Mouse (Mus musculus) testis, adult 2 months (tissue): ENCODE measurements around the gene Shroom1. TPM values are rescaled to one million over a fixed set of nuclear protein-coding genes. Genes with fewer than 3 reads are reported as not detected.

Experiments
- H3K27ac ChIP-seq: fragments of 200-500 bp; 2 replicates; pipeline ENCODE4 v1.5.1; 2012; ENCODE audit warnings: low read depth, low read length; ENCODE audit not compliant: control insufficient read depth, insufficient read depth
- H3K27me3 ChIP-seq: fragments of 200-500 bp; 2 replicates; pipeline ENCODE4 v1.6.1; 2012; ENCODE audit warnings: mild to moderate bottlenecking, low read length, moderate library complexity; ENCODE audit not compliant: control insufficient read depth, insufficient read depth
- H3K36me3 ChIP-seq: fragments of 200-500 bp; 2 replicates; pipeline ENCODE4 v1.6.1; 2012; ENCODE audit warnings: mild to moderate bottlenecking, low read length; ENCODE audit not compliant: control insufficient read depth, insufficient read depth
- H3K4me1 ChIP-seq: fragments of 200-500 bp; 2 replicates; pipeline ENCODE4 v1.6.1; 2012; ENCODE audit warnings: low read length; ENCODE audit not compliant: control insufficient read depth, insufficient read depth
- H3K4me3 ChIP-seq: fragments of 200-500 bp; 2 replicates; pipeline ENCODE4 v1.5.1; 2012; ENCODE audit warnings: low read depth, mild to moderate bottlenecking, low read length, moderate library complexity, mixed read lengths; ENCODE audit not compliant: control insufficient read depth
- CTCF ChIP-seq: fragments of 200-500 bp; IDR thresholded peaks from 2 replicates; pipeline ENCODE4 v1.5.1; 2012; ENCODE audit warnings: low read depth, mild to moderate bottlenecking, inconsistent platforms, low read length, moderate library complexity; ENCODE audit not compliant: control insufficient read depth, insufficient read depth, insufficient replicate concordance
- POLR2A ChIP-seq: fragments of 200-500 bp; IDR thresholded peaks from 2 replicates; pipeline ENCODE4 v1.6.1; 2012; ENCODE audit warnings: low read depth, mild to moderate bottlenecking, inconsistent platforms, low read length, moderate library complexity; ENCODE audit not compliant: control insufficient read depth
- polyA plus RNA-seq: library from polyadenylated mRNA; depleted of rRNA; stranded (reverse); fragments of >200 nt; gene quantifications from 2 replicates; pipeline ENCODE4 v1.2.3, GENCODE M21; 2012

Gene Shroom1
- polyA plus RNA-seq, 1 experiment, result 0.41 TPM

- no peaks in the 10 kb centered on the region for H3K27me3 ChIP-seq
- H3K4me1 ChIP-seq, result peaks cover 12% of the 10 kb centered on the region
- no peaks in the 10 kb centered on the region for H3K36me3 ChIP-seq
- no peak overlapping the region for H3K27ac ChIP-seq
- TF ChIP-seq CTCF (no peak), POLR2A (no peak)
- H3K4me3 ChIP-seq, result no peak overlapping the region
Observed at GRCm38 (mm10) chr11:53472709-53473108, 15.7 kb downstream of the Shroom1 start.

GRCm38 (mm10) chr11:53475620-53476019 is 18.6 kb downstream of the Shroom1 start:
- H3K36me3 ChIP-seq, result no peaks in the 10 kb centered on the region
- no peaks in the 10 kb centered on the region for H3K27me3 ChIP-seq
- no peak overlapping the region for H3K4me3 ChIP-seq
- no peak for TF ChIP-seq POLR2A
- no peak for TF ChIP-seq CTCF
- H3K27ac ChIP-seq, result no peak overlapping the region
- H3K4me1 ChIP-seq, result peaks cover 12% of the 10 kb centered on the region

DNA sequence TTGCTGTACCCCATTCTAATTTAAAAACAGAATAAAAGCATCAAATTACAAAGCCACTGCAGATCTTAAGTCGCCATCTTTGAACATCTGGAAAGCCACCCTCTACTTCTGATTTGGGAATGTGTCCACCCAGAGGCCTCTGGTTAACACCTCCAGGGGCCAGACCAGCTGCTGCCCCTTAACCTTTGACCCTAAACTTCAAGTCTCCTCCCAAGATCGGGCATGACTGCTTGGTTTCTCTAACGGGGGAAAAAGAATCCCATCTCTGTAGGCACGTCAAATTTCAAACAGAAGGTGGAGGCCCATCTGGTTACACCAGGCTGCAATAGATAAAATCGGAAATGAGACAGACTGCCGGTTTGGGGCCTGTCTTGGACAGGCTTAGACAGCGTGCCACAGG is 20.8 kb downstream of the Shroom1 start:
- Histone ChIP-seq H3K4me1 (peaks cover 7% of the 10 kb centered on the region), H3K27me3 (no peaks in the 10 kb centered on the region), H3K36me3 (no peaks in the 10 kb centered on the region), H3K4me3 (no peak overlapping the region), H3K27ac (no peak overlapping the region)
- TF ChIP-seq POLR2A (no peak), CTCF (no peak)

DNA sequence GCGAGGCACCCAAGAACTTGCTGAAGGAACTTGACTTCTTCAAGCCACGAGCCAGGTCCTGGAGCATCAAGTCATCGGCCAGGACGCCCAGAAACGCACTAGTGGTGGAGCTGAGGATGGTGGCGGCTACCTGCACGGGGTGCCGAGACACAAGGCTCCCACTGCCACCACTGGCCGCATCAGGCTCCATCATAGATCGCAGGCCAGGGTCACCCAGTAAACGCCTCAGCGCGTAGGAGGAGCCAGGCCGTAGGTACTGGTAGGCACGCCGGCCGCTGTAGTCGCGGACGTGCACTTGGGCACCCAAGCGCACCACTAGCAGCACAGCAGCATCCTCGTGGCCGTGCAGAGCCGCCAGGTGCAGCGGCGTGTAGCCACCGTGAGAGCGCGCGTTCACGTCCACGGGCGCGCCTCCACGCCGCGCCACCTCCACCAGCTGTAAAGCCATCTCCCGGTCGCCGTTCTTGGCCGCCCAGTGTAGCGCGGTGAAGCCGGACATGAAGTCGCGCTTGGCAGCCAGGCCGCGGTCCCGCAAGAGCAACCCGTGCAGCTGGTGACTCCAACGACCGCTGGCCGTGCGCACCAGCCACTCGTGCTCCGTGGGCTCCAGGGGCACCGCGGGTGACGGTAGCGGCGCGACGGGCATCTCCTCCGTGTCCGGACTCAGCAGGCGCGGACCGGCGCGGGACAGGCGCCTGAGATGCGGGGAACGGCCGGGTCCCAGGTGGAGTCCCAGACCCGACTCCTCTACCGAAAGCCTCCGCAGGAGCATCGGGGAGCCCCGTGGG is 21.6 kb downstream of the Shroom1 start:
- peak overlapping the region; percentile 68 for H3K4me3 ChIP-seq
- H3K27ac ChIP-seq, result no peak overlapping the region
- H3K36me3 ChIP-seq, result no peaks in the 10 kb centered on the region
- TF ChIP-seq CTCF, result no peak
- no peak for TF ChIP-seq POLR2A
- no peaks in the 10 kb centered on the region for H3K27me3 ChIP-seq
- peaks cover 7% of the 10 kb centered on the region for H3K4me1 ChIP-seq

DNA sequence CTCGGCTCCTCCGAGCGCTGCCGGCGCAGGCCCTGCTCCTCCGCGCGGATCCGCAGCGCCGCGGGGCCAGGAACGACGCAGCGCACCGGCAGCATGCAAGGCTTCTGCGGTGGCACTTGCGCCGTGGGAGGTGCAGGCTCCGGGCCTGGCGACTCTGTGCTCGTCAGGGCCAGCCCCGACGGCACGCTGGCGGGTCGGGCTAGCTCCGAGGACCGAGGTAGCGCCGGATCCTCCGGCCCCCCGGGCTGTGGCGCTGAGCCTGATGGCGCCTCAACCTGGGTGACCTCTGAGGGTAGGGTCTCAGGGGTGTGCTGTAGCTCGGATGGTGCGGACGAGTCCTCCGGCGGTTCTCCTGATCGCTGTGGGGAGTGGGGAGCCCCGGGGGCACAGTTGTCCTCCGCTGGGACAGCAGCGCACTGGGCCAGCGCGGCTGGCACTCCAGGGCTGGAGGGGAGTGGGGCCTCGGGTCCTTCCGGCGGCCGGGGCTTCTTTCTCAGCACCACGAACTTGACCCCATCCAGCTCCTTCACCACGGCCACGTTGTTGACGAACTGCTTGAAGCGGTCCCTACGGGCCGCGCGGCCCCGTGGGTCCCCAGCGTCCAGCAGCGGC is 22.3 kb downstream of the Shroom1 start:
- H3K4me3 ChIP-seq, result peak overlapping the region; percentile 68
- H3K36me3 ChIP-seq, result no peaks in the 10 kb centered on the region
- peaks cover 7% of the 10 kb centered on the region for H3K4me1 ChIP-seq
- no peaks in the 10 kb centered on the region for H3K27me3 ChIP-seq
- TF ChIP-seq POLR2A (no peak), CTCF (no peak)
- H3K27ac ChIP-seq, result no peak overlapping the region

DNA sequence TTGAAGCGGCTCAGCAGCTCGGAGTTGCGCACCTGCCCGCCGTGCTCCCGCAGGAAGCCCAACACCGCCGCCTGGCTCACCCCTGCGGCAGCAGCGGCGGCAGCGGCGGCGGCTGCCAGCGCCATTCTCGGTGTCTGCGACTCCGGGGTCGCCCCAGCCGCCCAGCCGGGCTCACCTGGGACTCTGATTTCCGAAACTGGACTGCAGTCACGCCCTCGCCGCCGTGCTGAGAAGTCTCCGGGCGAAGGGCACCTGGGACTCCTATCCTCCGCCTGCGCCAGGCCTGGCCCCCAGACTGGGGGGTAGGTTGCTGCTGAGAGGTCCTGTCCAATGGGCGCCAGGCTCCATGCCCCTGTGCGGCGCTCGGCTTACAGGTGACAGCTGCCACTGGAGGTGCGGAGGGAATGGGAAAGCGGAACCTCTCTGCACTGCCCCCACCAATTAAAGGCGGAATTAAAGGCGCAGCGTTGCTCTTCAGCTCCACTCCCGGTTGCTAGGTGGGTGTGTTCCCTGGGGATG is 22.8 kb downstream of the Shroom1 start, which contains the start of the genes Gm9945 and Sowaha:
Gm9945 (plus strand) TSS at position 384 of the 519 bp plus-strand sequence.
Sowaha (minus strand) TSS at position 492 of the 519 bp plus-strand sequence.
- H3K4me3 ChIP-seq, result peak within 1 kb of the TSS; percentile 68
- peaks cover 7% of the 10 kb centered on the region for H3K4me1 ChIP-seq
- H3K27ac ChIP-seq, result no peak within 1 kb of the TSS
- TF ChIP-seq CTCF (no peak), POLR2A (no peak)
- no peaks in the 10 kb centered on the region for H3K27me3 ChIP-seq
- H3K36me3 ChIP-seq, result no peaks in the 10 kb centered on the region

DNA sequence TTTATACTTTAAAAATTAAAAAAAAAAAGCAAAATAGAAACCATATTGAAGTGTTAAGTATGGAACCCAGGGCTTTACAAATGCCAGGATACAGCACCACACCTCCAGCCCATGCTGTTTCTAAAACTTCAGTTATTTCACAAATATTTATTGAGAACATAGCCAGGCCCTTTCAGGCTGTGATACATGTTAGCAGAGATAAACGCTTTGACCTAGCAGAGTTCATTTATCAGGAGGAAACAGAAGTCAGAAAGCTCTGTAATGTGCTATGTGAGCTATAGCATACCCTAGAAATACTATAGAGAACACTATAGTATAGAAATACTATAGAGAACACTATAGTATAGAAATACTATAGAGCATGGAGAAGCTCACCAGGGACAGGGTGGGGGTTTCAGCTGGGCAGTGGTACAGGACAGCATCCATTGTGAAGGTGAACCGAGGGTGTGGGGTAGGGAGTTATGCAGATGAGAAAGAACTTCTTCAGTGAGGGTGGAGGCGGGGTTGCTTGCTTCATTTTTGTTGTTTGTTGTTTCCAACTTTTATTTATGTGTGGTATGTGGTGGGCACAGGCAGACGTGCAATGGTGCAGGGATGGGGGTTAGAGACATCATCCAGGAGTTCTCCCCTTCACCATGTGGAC is 24.2 kb downstream of the Shroom1 start:
- no peak for TF ChIP-seq CTCF
- TF ChIP-seq POLR2A, result no peak
- Histone ChIP-seq H3K27me3 (no peaks in the 10 kb centered on the region), H3K4me1 (peaks cover 7% of the 10 kb centered on the region), H3K4me3 (no peak overlapping the region), H3K27ac (no peak overlapping the region), H3K36me3 (no peaks in the 10 kb centered on the region)
